Mouse (Mus musculus): ENCODE data around the gene Ahnak. TPM values are rescaled to one million over a fixed set of nuclear protein-coding genes. Genes with fewer than 3 reads are reported as not detected.
"Not testable (repeated sequence)": the region's sequence is repeated elsewhere in the genome, so short reads cannot be mapped to it uniquely, and the experiment has no call there.

The Ahnak gene
- total RNA-seq, 2 experiments from 2014 or later = 17.2 to 18.5 TPM

- peak; percentile 83 to 85 for DNase-seq (ENCODE audit: low spot score in 2 of 2)
These were observed 3.9 kb downstream of the Ahnak start for GRCm38 (mm10) chr19:8992769-8993624.

- DNase-seq (ENCODE audit: low spot score in 2 of 2) = no peak
These were observed 4.5 kb downstream of the Ahnak start for GRCm38 (mm10) chr19:8993625-8993912.

GRCm38 (mm10) chr19:8994813-8995607 lies 5.9 kb downstream of the Ahnak start:
- DNase-seq (ENCODE audit: low spot score in 2 of 2) = no peak

DNA sequence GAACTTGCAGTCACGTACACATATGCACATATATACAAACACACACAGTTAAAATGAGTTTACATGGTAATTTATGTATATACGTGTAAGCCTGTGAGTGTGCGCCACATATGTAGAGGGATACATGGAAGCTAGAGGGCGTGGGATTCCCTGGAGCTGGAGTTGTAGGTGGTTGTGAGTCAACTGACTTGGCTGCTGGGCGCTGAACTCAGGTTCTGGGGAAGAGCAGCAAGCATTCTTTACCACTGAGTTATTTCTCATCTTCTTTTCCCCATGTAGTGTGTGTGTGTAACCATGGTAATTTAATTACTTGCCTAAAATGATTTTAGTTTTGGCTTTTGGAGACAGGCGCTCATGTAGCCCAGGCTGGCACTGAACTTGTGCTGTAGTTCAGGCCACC lies 7.5 kb downstream of the Ahnak start:
- no peak for DNase-seq (ENCODE audit: low spot score in 2 of 2)

- peak; percentile 48 to 52 for DNase-seq (ENCODE audit: low spot score in 2 of 2)
These were observed 8.5 kb downstream of the Ahnak start for GRCm38 (mm10) chr19:8997546-8997945.

GRCm38 (mm10) chr19:8998546-8998945 lies 9.5 kb downstream of the Ahnak start:
- DNase-seq (ENCODE audit: low spot score in 2 of 2) = no peak

DNA sequence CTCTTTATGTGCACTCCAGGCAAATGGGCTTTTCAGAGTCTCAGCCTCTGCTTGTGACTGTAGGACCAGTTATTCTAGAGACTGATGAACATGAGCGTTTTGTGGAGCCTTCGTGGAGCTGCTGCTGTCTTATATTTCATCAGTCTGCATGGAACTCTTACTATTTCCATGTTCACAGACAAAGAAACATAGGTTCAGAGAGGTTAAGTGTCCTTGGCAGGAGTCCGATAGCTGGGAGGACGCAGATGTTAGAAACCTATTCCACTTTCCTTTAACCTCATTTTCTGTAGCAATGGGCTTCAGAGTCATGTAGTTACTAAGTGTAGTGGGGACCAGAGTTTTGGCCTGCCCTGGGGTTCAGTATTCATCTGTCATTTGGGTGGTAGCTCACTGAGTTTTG lies 10.1 kb downstream of the Ahnak start:
- no peak for DNase-seq (ENCODE audit: low spot score in 2 of 2)

- DNase-seq (ENCODE audit: low spot score in 2 of 2) = not testable (repeated sequence)
These were observed 17.8 kb downstream of the Ahnak start for GRCm38 (mm10) chr19:9006915-9007314.

- no peak for DNase-seq (ENCODE audit: low spot score in 2 of 2)
These were observed 30.2 kb downstream of the Ahnak start for GRCm38 (mm10) chr19:9019298-9019697.

GRCm38 (mm10) chr19:9023021-9023778 lies 34.1 kb downstream of the Ahnak start:
- peak; percentile 38 to 42 for DNase-seq (ENCODE audit: low spot score in 2 of 2)

GRCm38 (mm10) chr19:9025562-9026257 lies 36.6 kb downstream of the Ahnak start:
- no peak for DNase-seq (ENCODE audit: low spot score in 2 of 2)

- DNase-seq (ENCODE audit: low spot score in 2 of 2) = peak; percentile 36 to 42
These were observed 37.5 kb downstream of the Ahnak start for GRCm38 (mm10) chr19:9026634-9027033.

- peak; percentile 31 to 41 for DNase-seq (ENCODE audit: low spot score in 2 of 2)
These were observed 38.7 kb downstream of the Ahnak start for GRCm38 (mm10) chr19:9027795-9028194.

DNA sequence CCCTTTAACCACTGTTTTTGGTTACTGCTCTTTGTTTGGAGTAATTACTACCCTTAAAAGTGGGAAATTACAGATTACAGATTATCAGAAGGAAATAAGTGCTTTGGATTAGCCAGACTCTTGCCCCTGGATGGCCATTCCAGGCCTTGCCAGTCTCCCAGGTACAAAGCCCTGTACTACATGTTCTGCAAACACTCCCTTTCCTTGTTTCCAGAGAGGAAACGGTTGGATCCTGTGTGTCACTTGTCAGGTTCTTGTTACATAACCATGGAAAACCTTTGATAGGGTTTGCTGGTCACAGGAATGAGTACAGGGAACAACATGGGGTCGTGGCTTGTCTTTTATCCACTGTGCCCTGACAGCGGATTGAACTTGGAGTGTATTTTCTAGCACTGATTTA lies 39.3 kb downstream of the Ahnak start:
- DNase-seq (ENCODE audit: low spot score in 2 of 2) = no peak

- DNase-seq (ENCODE audit: low spot score in 2 of 2) = peak in 1 of 2 experiments; percentile 13
These were observed 40.7 kb downstream of the Ahnak start for GRCm38 (mm10) chr19:9029640-9030262.

DNA sequence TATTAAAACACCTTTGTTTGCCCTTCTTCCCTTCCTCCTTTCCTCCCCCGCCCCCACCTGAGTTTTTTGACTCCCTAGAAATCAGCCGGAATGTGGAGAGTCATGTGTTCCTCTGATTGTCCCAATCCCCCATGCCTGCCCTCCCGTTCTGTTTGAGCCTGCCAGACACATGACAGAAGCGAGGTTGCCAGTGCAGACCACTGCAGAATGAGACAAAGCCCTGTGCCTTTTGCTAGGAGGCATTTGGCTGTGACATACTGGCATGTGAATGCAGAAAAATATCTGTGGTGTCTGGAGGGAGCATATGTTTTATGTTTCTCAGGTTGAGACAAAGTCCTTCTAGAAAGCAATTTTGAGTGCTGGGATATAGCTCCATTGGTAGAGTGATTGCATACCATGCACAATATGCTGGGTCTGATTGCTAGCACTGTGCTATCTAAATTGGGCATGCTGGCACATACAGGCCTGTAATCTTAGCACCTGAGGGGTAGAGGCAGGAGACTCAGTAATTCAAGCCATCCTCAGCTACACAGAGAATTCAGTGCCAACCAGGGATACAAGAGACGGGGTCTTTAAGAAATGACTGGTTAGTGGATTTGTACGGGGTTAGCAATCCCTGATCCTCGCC lies 43.5 kb downstream of the Ahnak start:
- DNase-seq (ENCODE audit: low spot score in 2 of 2) = peak in 1 of 2 experiments; percentile 18

- peak in 1 of 2 experiments; percentile 19 for DNase-seq (ENCODE audit: low spot score in 2 of 2)
These were observed 44.6 kb downstream of the Ahnak start for GRCm38 (mm10) chr19:9033412-9034340.

- no peak for DNase-seq (ENCODE audit: low spot score in 2 of 2)
These were observed 45.4 kb downstream of the Ahnak start for GRCm38 (mm10) chr19:9034480-9034879.

DNA sequence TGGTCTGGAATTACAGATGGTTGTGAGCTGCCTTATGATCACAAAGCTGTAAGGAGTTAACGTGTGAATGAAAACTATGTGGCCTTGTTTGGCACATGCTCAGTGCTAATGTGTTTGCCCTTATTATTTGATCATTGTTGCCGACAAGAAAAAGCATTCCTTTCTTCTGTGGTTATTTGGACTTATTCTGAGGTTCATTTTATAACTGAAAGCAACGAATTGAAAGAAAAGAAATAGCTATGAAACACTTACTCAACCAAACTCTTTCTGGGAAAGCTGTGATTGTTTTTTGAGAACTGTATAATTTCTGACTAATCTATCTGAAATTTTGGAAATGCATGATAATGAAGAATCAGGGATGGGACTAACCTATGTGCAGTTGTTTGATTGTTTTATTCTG lies 46.0 kb downstream of the Ahnak start:
- DNase-seq (ENCODE audit: low spot score in 2 of 2) = no peak

All from layer of hippocampus, postnatal 10 days (tissue).